Mouse (Mus musculus): ENCODE results near the gene Cdk2ap2. TPM values are rescaled to one million over a fixed set of nuclear protein-coding genes. Genes with fewer than 3 reads are reported as not detected.
A peak's percentile ranks its signal among the peaks of the same experiment; 100 is the strongest.

Cdk2ap2 gene
- polyA plus RNA-seq, 1 experiment from 2014 or later: 73.6 TPM

DNA sequence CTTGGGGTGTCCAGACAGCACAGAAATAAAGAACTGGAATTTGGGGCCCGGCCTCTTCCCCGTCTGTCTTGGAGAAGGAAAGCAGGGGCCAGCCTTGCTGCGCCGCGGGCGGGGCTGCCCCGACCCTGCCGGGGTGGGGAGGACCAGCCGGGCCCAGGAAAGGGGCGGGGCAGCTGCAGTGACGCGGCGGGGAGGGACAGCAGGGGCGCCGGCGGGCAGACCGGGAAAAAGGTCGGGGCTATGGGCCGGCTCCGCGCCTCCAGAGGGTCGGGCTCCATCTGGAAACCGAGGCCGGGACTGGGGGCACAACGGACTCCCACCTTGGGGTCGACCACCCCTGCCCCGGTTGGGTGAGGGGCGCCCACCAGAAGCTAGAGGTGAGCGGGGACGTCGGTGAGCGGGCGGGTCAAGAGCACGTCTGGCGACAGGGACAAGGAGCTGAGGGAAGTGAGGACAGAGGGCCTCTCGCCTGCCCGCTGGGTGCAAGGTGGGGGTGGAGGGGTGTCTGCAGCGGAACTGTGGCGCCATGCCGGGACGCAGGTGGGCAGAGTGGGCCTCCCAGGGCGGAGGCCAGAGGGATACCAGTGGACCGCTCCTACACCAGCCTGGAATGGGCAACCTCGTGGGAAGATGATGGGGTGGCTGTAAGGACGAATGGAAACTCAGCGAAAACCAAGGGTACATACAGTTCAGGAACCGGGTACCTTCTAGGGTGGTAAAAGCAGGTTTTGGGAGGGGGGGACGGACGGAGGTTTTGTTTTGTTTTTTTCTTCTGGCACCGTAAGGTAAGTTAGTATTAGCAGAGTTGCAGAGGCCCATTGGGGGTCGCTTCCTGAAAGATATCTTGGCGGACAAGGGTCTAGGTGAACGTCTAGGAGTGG lies 3.1 kb downstream of the Cdk2ap2 start, which contains the start of gene Pitpnm1:
Gene Pitpnm1 (plus strand): TSS at position 162 of the 881 bp plus-strand sequence.
- H3K9ac ChIP-seq: peak within 1 kb of the TSS; percentile 69
- peak within 1 kb of the TSS; percentile 50 for H3K4me3 ChIP-seq
- H3K9me3 ChIP-seq: no peaks in the 10 kb centered on the region
- WGBS: 2% methylated on average over 53 of the region's 53 CpGs
- peaks cover 42% of the 10 kb centered on the region for H3K4me1 ChIP-seq
- no peaks in the 10 kb centered on the region for H3K36me3 ChIP-seq
- peaks cover 38% of the 10 kb centered on the region for H3K27me3 ChIP-seq (replicated peaks)
- ATAC-seq (ENCODE audit: low FRiP score, low read depth): no peak
- H3K27ac ChIP-seq: no peak within 1 kb of the TSS
- peak within 1 kb of the TSS; percentile 92 for H3K4me2 ChIP-seq (replicated peaks)

DNA sequence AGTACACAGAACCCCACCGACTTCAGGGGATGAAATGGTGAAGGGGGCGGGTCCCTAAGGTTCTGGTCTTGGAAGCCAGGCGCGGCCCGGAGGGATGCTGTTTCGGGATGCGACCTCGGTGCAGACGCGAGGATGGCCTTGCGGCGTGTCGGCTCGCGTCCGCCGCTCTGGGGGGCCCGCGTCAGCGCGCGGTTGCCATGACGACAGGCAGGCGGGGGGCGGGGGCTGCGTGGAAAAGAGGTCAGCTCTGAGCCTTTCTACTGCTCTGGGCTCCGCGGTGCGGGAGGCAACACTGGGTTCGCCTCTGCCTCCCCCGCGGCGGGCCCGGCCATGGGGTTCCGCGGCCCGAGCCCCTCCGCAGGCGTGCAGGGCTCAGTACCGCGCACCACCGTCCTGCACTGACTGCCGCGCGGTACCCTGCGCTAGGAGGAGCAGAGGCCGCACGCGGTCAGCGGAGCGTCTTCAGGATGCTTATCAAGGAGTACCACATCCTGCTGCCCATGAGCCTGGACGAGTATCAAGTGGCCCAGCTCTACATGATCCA lies 3.8 kb downstream of the Cdk2ap2 start:
- Histone ChIP-seq H3K9me3 (no peaks in the 10 kb centered on the region), H3K27me3 (replicated peaks) (peaks cover 38% of the 10 kb centered on the region), H3K4me1 (peaks cover 42% of the 10 kb centered on the region), H3K9ac (peak overlapping the region; percentile 69), H3K36me3 (no peaks in the 10 kb centered on the region), H3K27ac (no peak overlapping the region), H3K4me3 (peak overlapping the region; percentile 50), H3K4me2 (replicated peaks) (peak overlapping the region; percentile 92)
- under 1% methylated on average over 52 of the region's 52 CpGs for WGBS
- ATAC-seq (ENCODE audit: low FRiP score, low read depth): no peak

DNA sequence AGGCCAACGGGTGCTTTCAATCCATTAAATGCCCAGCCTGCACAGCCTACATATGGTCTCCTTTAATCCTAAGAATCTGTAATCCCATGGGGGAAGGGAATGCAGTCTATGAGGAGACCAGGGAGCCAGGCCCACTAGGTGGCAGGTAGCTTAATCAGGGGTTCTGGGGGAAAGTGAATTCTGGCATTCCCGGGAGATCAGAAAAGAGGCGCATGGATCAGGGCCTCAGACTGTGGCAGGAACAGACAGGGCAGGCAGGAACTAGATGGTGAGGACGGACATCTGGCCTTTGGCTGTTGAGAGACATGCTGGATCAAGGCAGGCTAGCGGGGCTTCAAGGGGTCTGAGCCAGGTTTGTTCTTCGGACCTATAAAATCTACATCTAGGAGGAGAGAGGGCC lies 4.5 kb downstream of the Cdk2ap2 start:
- Histone ChIP-seq H3K9ac (peak overlapping the region; percentile 69; the same call in 1 of the 2 replicates), H3K36me3 (0 out of 2 replicates have a peak, but pooled peaks cover under 1% of the 10 kb centered on the region), H3K4me2 (replicated peaks) (peak overlapping the region; percentile 92), H3K4me3 (peak overlapping the region; percentile 50), H3K27me3 (replicated peaks) (peaks cover 38% of the 10 kb centered on the region), H3K4me1 (peaks cover 42% of the 10 kb centered on the region), H3K9me3 (no peaks in the 10 kb centered on the region), H3K27ac (no peak overlapping the region)
- ATAC-seq (ENCODE audit: low FRiP score, low read depth): no peak
- WGBS: 66% methylated on average over 6 of the region's 6 CpGs

DNA sequence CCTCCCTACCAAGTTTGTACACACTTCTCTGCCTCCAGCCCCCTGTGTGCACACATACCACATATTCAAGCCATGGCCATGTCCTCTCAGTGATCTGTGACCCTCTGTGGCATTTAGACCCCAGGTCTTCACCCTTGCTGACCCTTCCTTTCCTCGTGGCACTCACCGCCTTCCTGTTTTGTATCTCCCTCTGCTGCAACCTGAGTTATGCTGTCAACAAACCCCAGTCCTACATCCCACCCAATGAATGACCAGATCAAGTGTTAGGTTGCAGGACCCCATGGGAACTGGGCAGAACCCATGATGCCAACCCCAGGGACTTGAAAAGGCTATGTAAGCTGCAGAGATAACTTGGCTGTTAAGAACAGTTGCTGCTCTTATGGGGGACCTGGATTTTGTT lies 5.1 kb downstream of the Cdk2ap2 start:
- Histone ChIP-seq H3K27me3 (replicated peaks) (peaks cover 38% of the 10 kb centered on the region), H3K27ac (no peak overlapping the region), H3K9ac (no peak overlapping the region), H3K4me3 (no peak overlapping the region), H3K9me3 (no peaks in the 10 kb centered on the region), H3K36me3 (0 out of 2 replicates have a peak, but pooled peaks cover 5% of the 10 kb centered on the region), H3K4me1 (peaks cover 42% of the 10 kb centered on the region), H3K4me2 (replicated peaks) (peak overlapping the region; percentile 92)
- no peak for ATAC-seq (ENCODE audit: low FRiP score, low read depth)
- 95% methylated on average over 2 of the region's 2 CpGs for WGBS

DNA sequence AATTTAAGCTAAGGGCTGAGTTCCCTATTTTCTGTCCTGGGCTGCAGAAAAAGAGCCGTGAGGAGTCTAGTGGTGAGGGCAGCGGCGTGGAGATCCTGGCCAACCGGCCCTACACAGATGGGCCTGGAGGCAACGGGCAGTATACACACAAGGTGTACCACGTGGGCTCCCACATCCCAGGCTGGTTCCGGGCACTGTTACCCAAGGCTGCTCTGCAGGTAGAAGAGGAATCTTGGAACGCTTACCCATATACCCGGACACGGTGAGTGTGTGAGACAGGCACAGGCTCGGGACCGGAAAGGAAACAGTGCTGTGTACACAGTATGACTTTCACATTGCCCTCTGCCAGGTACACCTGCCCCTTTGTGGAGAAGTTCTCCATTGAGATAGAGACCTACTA lies 5.6 kb downstream of the Cdk2ap2 start:
- no peak overlapping the region for H3K9ac ChIP-seq
- 95% methylated on average over 12 of the region's 12 CpGs for WGBS
- peaks cover 40% of the 10 kb centered on the region for H3K4me1 ChIP-seq
- no peak overlapping the region for H3K27ac ChIP-seq
- no peak overlapping the region for H3K4me2 ChIP-seq (replicated peaks)
- peaks cover 38% of the 10 kb centered on the region for H3K27me3 ChIP-seq (replicated peaks)
- ATAC-seq (ENCODE audit: low FRiP score, low read depth): no peak
- H3K4me3 ChIP-seq: no peak overlapping the region
- no peaks in the 10 kb centered on the region for H3K9me3 ChIP-seq
- 0 out of 2 replicates have a peak, but pooled peaks cover 5% of the 10 kb centered on the region for H3K36me3 ChIP-seq

DNA sequence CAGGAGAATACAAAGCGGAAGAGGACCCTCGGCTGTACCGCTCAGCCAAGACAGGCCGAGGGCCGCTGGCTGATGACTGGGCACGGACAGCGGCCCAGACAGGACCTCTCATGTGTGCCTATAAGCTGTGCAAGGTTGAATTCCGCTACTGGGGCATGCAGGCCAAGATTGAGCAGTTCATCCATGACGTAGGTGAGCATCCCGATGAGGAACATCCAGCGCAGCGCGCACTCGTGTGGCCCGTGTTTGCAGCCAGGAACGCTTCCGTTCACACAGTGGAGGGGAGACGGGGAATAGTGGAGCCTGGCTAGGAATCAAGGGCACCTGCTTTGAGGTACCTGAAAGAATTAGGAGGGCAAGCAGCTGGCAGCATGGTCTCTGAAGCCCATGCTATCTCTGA lies 6.3 kb downstream of the Cdk2ap2 start:
- no peak for ATAC-seq (ENCODE audit: low FRiP score, low read depth)
- WGBS: 93% methylated on average over 18 of the region's 18 CpGs
- Histone ChIP-seq H3K4me3 (no peak overlapping the region), H3K27ac (no peak overlapping the region), H3K9ac (no peak overlapping the region), H3K4me1 (peaks cover 34% of the 10 kb centered on the region), H3K9me3 (no peaks in the 10 kb centered on the region), H3K27me3 (replicated peaks) (peaks cover 38% of the 10 kb centered on the region), H3K4me2 (replicated peaks) (no peak overlapping the region), H3K36me3 (0 out of 2 replicates have a peak, but pooled peaks cover 5% of the 10 kb centered on the region)

DNA sequence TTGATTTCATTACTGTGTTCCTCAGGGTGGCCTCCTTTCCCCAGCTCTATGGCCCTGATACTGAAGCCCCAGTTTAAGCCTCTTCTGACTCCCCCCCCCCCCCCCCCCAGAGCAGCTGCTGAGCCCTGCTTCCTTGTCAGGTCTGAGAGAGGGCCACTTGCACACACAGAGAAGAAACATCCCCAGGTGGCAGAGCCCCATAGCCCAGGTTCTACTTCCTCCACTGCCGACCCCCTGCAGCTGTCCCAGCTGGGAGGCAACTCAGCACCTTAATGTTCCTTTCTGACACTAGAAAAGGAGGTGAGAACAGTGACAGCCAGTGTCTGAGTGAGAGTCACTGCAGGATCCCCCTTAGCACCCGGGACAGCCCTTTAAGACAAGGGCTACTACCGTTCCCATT lies 6.8 kb downstream of the Cdk2ap2 start:
- WGBS: 76% methylated on average over 3 of the region's 3 CpGs
- H3K4me1 ChIP-seq: peaks cover 29% of the 10 kb centered on the region
- peaks cover 38% of the 10 kb centered on the region for H3K27me3 ChIP-seq (replicated peaks)
- no peak overlapping the region for H3K27ac ChIP-seq
- ATAC-seq (ENCODE audit: low FRiP score, low read depth): no peak
- H3K4me2 ChIP-seq (replicated peaks): no peak overlapping the region
- no peak overlapping the region for H3K4me3 ChIP-seq
- no peaks in the 10 kb centered on the region for H3K9me3 ChIP-seq
- no peak overlapping the region for H3K9ac ChIP-seq
- H3K36me3 ChIP-seq: 0 out of 2 replicates have a peak, but pooled peaks cover 5% of the 10 kb centered on the region

DNA sequence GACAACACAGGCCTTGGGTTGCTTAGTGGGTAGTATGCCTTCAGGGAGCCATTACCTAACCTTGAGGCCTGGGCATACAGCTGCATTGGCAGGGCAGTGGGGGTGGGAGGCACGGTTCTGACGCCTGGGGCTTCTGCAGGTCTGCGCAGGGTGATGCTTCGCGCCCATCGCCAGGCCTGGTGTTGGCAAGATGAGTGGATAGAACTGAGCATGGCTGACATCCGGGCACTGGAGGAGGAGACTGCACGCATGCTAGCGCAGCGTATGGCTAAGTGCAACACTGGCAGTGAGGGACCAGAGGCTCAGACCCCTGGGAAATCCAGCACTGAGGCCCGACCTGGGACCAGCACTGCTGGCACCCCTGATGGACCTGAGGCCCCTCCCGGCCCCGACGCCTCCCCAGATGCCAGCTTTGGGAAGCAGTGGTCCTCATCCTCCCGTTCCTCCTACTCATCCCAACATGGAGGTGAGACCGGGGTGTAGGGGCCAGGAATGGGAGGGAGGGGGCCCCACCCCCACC lies 7.8 kb downstream of the Cdk2ap2 start:
- no peak for ATAC-seq (ENCODE audit: low FRiP score, low read depth)
- H3K4me1 ChIP-seq: peaks cover 20% of the 10 kb centered on the region
- no peak overlapping the region for H3K4me2 ChIP-seq (replicated peaks)
- WGBS: 91% methylated on average over 16 of the region's 16 CpGs
- no peak overlapping the region for H3K4me3 ChIP-seq
- no peaks in the 10 kb centered on the region for H3K9me3 ChIP-seq
- no peak overlapping the region for H3K27ac ChIP-seq
- H3K36me3 ChIP-seq: peaks cover 9% of the 10 kb centered on the region; the same call in 1 of the 2 replicates
- H3K9ac ChIP-seq: no peak overlapping the region
- H3K27me3 ChIP-seq (replicated peaks): peaks cover 32% of the 10 kb centered on the region

DNA sequence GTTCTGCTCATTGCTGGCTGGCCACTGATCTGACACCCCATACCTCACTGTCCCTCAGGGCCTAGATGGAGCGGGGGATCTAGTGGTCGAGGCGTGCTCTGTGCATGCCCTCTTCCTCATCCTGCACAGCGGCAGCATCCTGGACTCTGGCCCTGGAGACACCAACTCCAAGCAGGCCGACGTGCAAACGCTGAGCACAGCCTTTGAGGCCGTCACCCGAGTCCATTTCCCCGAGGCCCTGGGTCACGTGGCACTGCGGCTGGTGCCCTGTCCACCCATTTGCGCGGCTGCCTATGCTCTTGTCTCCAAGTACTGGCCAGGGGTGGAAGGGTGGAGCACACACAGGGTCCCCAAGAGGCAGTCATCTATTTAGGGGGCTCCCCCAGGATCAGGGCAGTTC lies 9.7 kb downstream of the Cdk2ap2 start:
- Histone ChIP-seq H3K9me3 (no peaks in the 10 kb centered on the region), H3K36me3 (peaks cover 15% of the 10 kb centered on the region), H3K4me1 (0 out of 2 replicates have a peak, but pooled peaks cover 1% of the 10 kb centered on the region), H3K27ac (no peak overlapping the region), H3K4me2 (replicated peaks) (no peak overlapping the region), H3K9ac (no peak overlapping the region), H3K27me3 (replicated peaks) (peaks cover 16% of the 10 kb centered on the region), H3K4me3 (no peak overlapping the region)
- ATAC-seq (ENCODE audit: low FRiP score, low read depth): no peak
- WGBS: 89% methylated on average over 14 of the region's 14 CpGs

DNA sequence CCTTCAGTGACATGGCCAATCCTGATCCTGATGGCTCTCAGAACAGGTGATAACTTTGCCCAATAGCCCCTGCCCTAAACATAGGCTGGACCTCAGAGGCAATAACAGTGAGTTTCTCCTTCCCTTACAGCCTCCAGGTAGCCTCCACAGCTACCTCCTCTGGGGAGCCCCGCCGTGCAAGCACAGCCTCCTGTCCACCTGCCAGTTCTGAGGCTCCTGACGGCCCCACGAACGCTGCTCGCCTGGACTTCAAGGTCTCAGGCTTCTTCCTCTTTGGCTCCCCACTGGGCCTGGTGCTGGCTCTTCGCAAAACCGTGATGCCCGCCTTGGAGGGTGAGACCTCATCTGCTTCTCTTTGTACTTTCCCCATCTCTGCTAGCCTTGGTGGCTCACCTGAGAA lies 11.6 kb downstream of the Cdk2ap2 start:
- no peaks in the 10 kb centered on the region for H3K9me3 ChIP-seq
- H3K4me2 ChIP-seq (replicated peaks): no peak overlapping the region
- H3K9ac ChIP-seq: no peak overlapping the region
- ATAC-seq (ENCODE audit: low FRiP score, low read depth): no peak
- no peaks in the 10 kb centered on the region for H3K27me3 ChIP-seq (replicated peaks)
- peaks cover 33% of the 10 kb centered on the region for H3K36me3 ChIP-seq
- 91% methylated on average over 9 of the region's 9 CpGs for WGBS
- no peak overlapping the region for H3K4me3 ChIP-seq
- H3K27ac ChIP-seq: no peak overlapping the region
- no peaks in the 10 kb centered on the region for H3K4me1 ChIP-seq

DNA sequence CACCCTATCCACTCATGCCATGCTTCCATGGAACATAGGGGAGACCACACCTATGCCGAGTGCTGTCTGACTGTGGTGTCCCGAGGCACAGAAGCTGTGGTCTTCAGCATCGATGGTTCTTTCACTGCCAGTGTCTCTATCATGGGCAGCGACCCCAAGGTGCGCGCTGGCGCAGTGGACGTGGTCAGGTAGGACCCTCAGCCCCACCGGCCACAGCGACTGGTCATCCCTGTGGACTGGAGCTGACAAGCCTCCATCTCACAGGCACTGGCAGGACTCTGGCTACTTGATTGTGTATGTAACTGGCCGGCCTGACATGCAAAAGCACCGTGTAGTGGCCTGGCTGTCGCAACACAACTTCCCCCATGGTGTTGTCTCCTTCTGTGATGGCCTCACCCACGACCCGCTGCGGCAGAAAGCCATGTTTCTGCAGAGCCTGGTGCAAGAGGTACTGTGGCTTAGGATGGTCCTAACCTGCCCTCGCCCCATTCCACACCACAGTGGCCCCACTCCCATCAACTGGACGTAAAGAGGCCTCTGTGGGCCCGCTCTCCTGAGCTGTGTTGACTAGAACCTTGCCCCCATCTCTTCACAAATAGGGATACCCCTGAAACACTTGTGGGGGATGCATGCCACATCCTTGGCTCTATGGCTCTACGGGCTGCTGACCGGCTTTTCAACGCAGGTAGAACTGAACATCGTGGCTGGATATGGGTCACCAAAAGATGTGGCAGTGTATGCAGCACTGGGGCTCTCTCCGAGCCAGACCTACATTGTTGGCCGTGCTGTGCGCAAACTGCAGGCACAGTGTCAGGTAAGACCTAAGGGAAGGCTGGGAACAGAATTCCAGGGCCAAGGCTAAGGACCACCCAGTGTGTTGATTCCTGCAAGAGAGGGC lies 15.3 kb downstream of the Cdk2ap2 start:
- Histone ChIP-seq H3K36me3 (peaks cover 65% of the 10 kb centered on the region), H3K4me2 (replicated peaks) (no peak overlapping the region), H3K27me3 (replicated peaks) (no peaks in the 10 kb centered on the region), H3K4me1 (no peaks in the 10 kb centered on the region), H3K9ac (no peak overlapping the region), H3K9me3 (no peaks in the 10 kb centered on the region), H3K4me3 (no peak overlapping the region), H3K27ac (no peak overlapping the region)
- no peak for ATAC-seq (ENCODE audit: low FRiP score, low read depth)
- 95% methylated on average over 26 of the region's 26 CpGs for WGBS
